Mouse (Mus musculus): ENCODE data around the gene Tnfrsf18.

- no peak for TF ChIP-seq GATA1 (IDR thresholded peaks at IDR 0.05; ENCODE audit: low read depth, low read length)
- no peak for TF ChIP-seq CTCF (IDR thresholded peaks at IDR 0.05 in 2 of 3, conservative IDR thresholded peaks at IDR 0.05 in 1 of 3; ENCODE audit: control insufficient read depth in 1 of 3, insufficient read depth in 1 of 3, low read depth in 2 of 3, low read length in 3 of 3, poor library complexity in 1 of 3, severe bottlenecking in 1 of 3)
- TF ChIP-seq MAX (IDR thresholded peaks at IDR 0.05; ENCODE audit: low read length): no peak
- no peak for TF ChIP-seq POLR2AphosphoS2 (IDR thresholded peaks at IDR 0.05; ENCODE audit: low read length)
- TF ChIP-seq POLR2A (IDR thresholded peaks at IDR 0.05; ENCODE audit: control insufficient read depth in 1 of 2, insufficient read depth in 1 of 2, low read depth in 1 of 2, low read length in 2 of 2, poor library complexity in 1 of 2): no peak
- no peak for TF ChIP-seq ZC3H11A (IDR thresholded peaks at IDR 0.05; ENCODE audit: low read depth, low read length)
- no peak for TF ChIP-seq MYC (IDR thresholded peaks at IDR 0.05; ENCODE audit: low read depth, low read length)
- TF ChIP-seq MEF2A (IDR thresholded peaks at IDR 0.05; ENCODE audit: extremely low read depth, insufficient replicate concordance, low read depth, low read length, poor library complexity, severe bottlenecking): no peak
- TF ChIP-seq E2F4 (IDR thresholded peaks at IDR 0.05; ENCODE audit: borderline replicate concordance, low read depth, low read length): no peak
- no peak for TF ChIP-seq USF1 (IDR thresholded peaks at IDR 0.05; ENCODE audit: low read depth, low read length)
- no peak for TF ChIP-seq NRF1 (IDR thresholded peaks at IDR 0.05; ENCODE audit: insufficient read depth, low read depth, low read length, poor library complexity, severe bottlenecking)
- TF ChIP-seq USF2 (IDR thresholded peaks at IDR 0.05; ENCODE audit: borderline replicate concordance in 1 of 2, insufficient read depth in 1 of 2, low read depth in 1 of 2, low read length in 2 of 2): no peak
These were observed 4.7 kb downstream of the Tnfrsf18 start for GRCm38 (mm10) chr4:156030651-156031118.
